Mouse (Mus musculus): Measurements from ENCODE around the gene Usp36. TPM values are rescaled to one million over a fixed set of nuclear protein-coding genes. Genes with fewer than 3 reads are reported as not detected.

Gene Usp36
- polyA plus RNA-seq, 2 experiments = 17.7 to 24.3 TPM

GRCm38 (mm10) chr11:118330361-118330760 lies 40.3 kb upstream of the Usp36 start:
- H3K9me3 ChIP-seq (ENCODE audit: control insufficient read depth, low read length) = no peaks in the 10 kb centered on the region
- no peaks in the 10 kb centered on the region for H3K27me3 ChIP-seq (ENCODE audit: control insufficient read depth, insufficient read depth, low read length)
- H3K4me1 ChIP-seq (ENCODE audit: control insufficient read depth, insufficient read depth, low read length) = peaks cover 34% of the 10 kb centered on the region
- ATAC-seq (ENCODE audit: low FRiP score, low read depth) = no peak
- no peak overlapping the region for H3K27ac ChIP-seq (replicated peaks; ENCODE audit: low read depth, low read length)
- no peak for DNase-seq (ENCODE audit: low spot score)
- H3K9ac ChIP-seq (ENCODE audit: low read depth, low read length, severe bottlenecking) = no peak overlapping the region
- 93% methylated on average over 14 of the region's 14 CpGs for WGBS
- TF ChIP-seq POLR2A (IDR thresholded peaks at IDR 0.05; ENCODE audit: borderline replicate concordance, extremely low read depth, insufficient read depth, insufficient read length) = no peak
- H3K36me3 ChIP-seq (ENCODE audit: control insufficient read depth, insufficient read depth, low read length) = peaks cover 54% of the 10 kb centered on the region
- no peak overlapping the region for H3K4me2 ChIP-seq (replicated peaks; ENCODE audit: low read depth, low read length, severe bottlenecking)
- no peak overlapping the region for H3K4me3 ChIP-seq (replicated peaks; ENCODE audit: low read length)

- TF ChIP-seq POLR2A (IDR thresholded peaks at IDR 0.05; ENCODE audit: borderline replicate concordance, extremely low read depth, insufficient read depth, insufficient read length) = no peak
- ATAC-seq (ENCODE audit: low FRiP score, low read depth) (no peak), DNase-seq (ENCODE audit: low spot score) (no peak)
- H3K9me3 ChIP-seq (ENCODE audit: control insufficient read depth, low read length) = no peaks in the 10 kb centered on the region
- H3K27ac ChIP-seq (replicated peaks; ENCODE audit: low read depth, low read length) = 0 out of 2 replicates have a peak overlapping the region, but pooled peaks have one; percentile 84
- peaks cover 46% of the 10 kb centered on the region for H3K4me1 ChIP-seq (ENCODE audit: control insufficient read depth, insufficient read depth, low read length)
- no peaks in the 10 kb centered on the region for H3K27me3 ChIP-seq (ENCODE audit: control insufficient read depth, insufficient read depth, low read length)
- no peak overlapping the region for H3K4me2 ChIP-seq (replicated peaks; ENCODE audit: low read depth, low read length, severe bottlenecking)
- no peak overlapping the region for H3K9ac ChIP-seq (ENCODE audit: low read depth, low read length, severe bottlenecking)
- H3K4me3 ChIP-seq (replicated peaks; ENCODE audit: low read length) = no peak overlapping the region
- H3K36me3 ChIP-seq (ENCODE audit: control insufficient read depth, insufficient read depth, low read length) = peaks cover 46% of the 10 kb centered on the region
- WGBS = 91% methylated on average over 5 of the region's 5 CpGs
Measured at GRCm38 (mm10) chr11:118328947-118329346, 38.9 kb upstream of the Usp36 start.

GRCm38 (mm10) chr11:118328511-118328910 lies 38.5 kb upstream of the Usp36 start:
- ATAC-seq (ENCODE audit: low FRiP score, low read depth) (no peak), DNase-seq (ENCODE audit: low spot score) (no peak)
- H3K4me1 ChIP-seq (ENCODE audit: control insufficient read depth, insufficient read depth, low read length) = peaks cover 50% of the 10 kb centered on the region
- H3K4me3 ChIP-seq (replicated peaks; ENCODE audit: low read length) = no peak overlapping the region
- 94% methylated on average over 6 of the region's 6 CpGs for WGBS
- H3K9me3 ChIP-seq (ENCODE audit: control insufficient read depth, low read length) = no peaks in the 10 kb centered on the region
- H3K36me3 ChIP-seq (ENCODE audit: control insufficient read depth, insufficient read depth, low read length) = peaks cover 42% of the 10 kb centered on the region
- no peak for TF ChIP-seq POLR2A (IDR thresholded peaks at IDR 0.05; ENCODE audit: borderline replicate concordance, extremely low read depth, insufficient read depth, insufficient read length)
- H3K27me3 ChIP-seq (ENCODE audit: control insufficient read depth, insufficient read depth, low read length) = no peaks in the 10 kb centered on the region
- H3K9ac ChIP-seq (ENCODE audit: low read depth, low read length, severe bottlenecking) = no peak overlapping the region
- no peak overlapping the region for H3K4me2 ChIP-seq (replicated peaks; ENCODE audit: low read depth, low read length, severe bottlenecking)
- peak overlapping the region; percentile 84; the same call in 1 of the 2 replicates for H3K27ac ChIP-seq (replicated peaks; ENCODE audit: low read depth, low read length)

GRCm38 (mm10) chr11:118326991-118327971 lies 37.2 kb upstream of the Usp36 start:
- peak; percentile 44; the same call in 1 of the 2 replicates for ATAC-seq (ENCODE audit: low FRiP score, low read depth)
- WGBS = 40% methylated on average over 24 of the region's 24 CpGs
- Histone ChIP-seq H3K36me3 (ENCODE audit: control insufficient read depth, insufficient read depth, low read length) (peaks cover 30% of the 10 kb centered on the region), H3K4me3 (replicated peaks; ENCODE audit: low read length) (0 out of 2 replicates have a peak overlapping the region, but pooled peaks have one; percentile 4), H3K4me1 (ENCODE audit: control insufficient read depth, insufficient read depth, low read length) (peaks cover 56% of the 10 kb centered on the region), H3K9ac (ENCODE audit: low read depth, low read length, severe bottlenecking) (0 out of 2 replicates have a peak overlapping the region, but pooled peaks have one; percentile 12), H3K27ac (replicated peaks; ENCODE audit: low read depth, low read length) (peak overlapping the region; percentile 84), H3K4me2 (replicated peaks; ENCODE audit: low read depth, low read length, severe bottlenecking) (peak overlapping the region; percentile 44), H3K27me3 (ENCODE audit: control insufficient read depth, insufficient read depth, low read length) (no peaks in the 10 kb centered on the region), H3K9me3 (ENCODE audit: control insufficient read depth, low read length) (no peaks in the 10 kb centered on the region)
- DNase-seq (ENCODE audit: low spot score) = peak; percentile 77
- TF ChIP-seq POLR2A (IDR thresholded peaks at IDR 0.05; ENCODE audit: borderline replicate concordance, extremely low read depth, insufficient read depth, insufficient read length) = no peak

- Histone ChIP-seq H3K9ac (ENCODE audit: low read depth, low read length, severe bottlenecking) (no peak overlapping the region), H3K36me3 (ENCODE audit: control insufficient read depth, insufficient read depth, low read length) (peaks cover 22% of the 10 kb centered on the region), H3K9me3 (ENCODE audit: control insufficient read depth, low read length) (no peaks in the 10 kb centered on the region), H3K27ac (replicated peaks; ENCODE audit: low read depth, low read length) (peak overlapping the region; percentile 84; the same call in 1 of the 2 replicates), H3K4me1 (ENCODE audit: control insufficient read depth, insufficient read depth, low read length) (peaks cover 62% of the 10 kb centered on the region), H3K4me2 (replicated peaks; ENCODE audit: low read depth, low read length, severe bottlenecking) (no peak overlapping the region), H3K27me3 (ENCODE audit: control insufficient read depth, insufficient read depth, low read length) (no peaks in the 10 kb centered on the region), H3K4me3 (replicated peaks; ENCODE audit: low read length) (no peak overlapping the region)
- no peak for TF ChIP-seq POLR2A (IDR thresholded peaks at IDR 0.05; ENCODE audit: borderline replicate concordance, extremely low read depth, insufficient read depth, insufficient read length)
- WGBS = 80% methylated on average over 4 of the region's 4 CpGs
- DNase-seq (ENCODE audit: low spot score) = no peak
- no peak for ATAC-seq (ENCODE audit: low FRiP score, low read depth)
Measured at GRCm38 (mm10) chr11:118326491-118326890, 36.4 kb upstream of the Usp36 start.
